Mouse (Mus musculus) G1E (cell line): Measurements from ENCODE around the gene Actl11. TPM values are rescaled to one million over a fixed set of nuclear protein-coding genes. Genes with fewer than 3 reads are reported as not detected.

Experiments used
- ATAC-seq: 2 replicates; pipeline ENCODE4 v1.8.0; 2016; ENCODE audit warnings: mild to moderate bottlenecking; ENCODE audit not compliant: insufficient number of reproducible peaks, poor library complexity, low FRiP score, severe bottlenecking; ENCODE audit errors: extremely low read depth
- DNase-seq: peaks from one replicate; pipeline ENCODE4 v3.0.0; 2012; ENCODE audit warnings: low spot score
- H3K27me3 ChIP-seq: 2 replicates; pipeline ENCODE4 v1.6.1; 2012; ENCODE audit warnings: mild to moderate bottlenecking, low read length, inconsistent platforms; ENCODE audit not compliant: insufficient read depth
- H3K36me3 ChIP-seq: replicated peaks from 2 replicates; pipeline ENCODE3; 2012; ENCODE audit warnings: mild to moderate bottlenecking, inconsistent platforms
- H3K4me1 ChIP-seq: 2 replicates; pipeline ENCODE4 v1.6.1; 2012; ENCODE audit warnings: low read depth, low read length, inconsistent platforms, mixed read lengths; ENCODE audit not compliant: insufficient read depth
- H3K4me3 ChIP-seq: 2 replicates; pipeline ENCODE4 v1.5.1; 2012; ENCODE audit warnings: low read depth, mild to moderate bottlenecking, inconsistent platforms, low read length, moderate library complexity, mixed read lengths
- H3K9me3 ChIP-seq: replicated peaks from 2 replicates; pipeline ENCODE4 v1.6.1; 2012; ENCODE audit warnings: inconsistent platforms
- CTCF ChIP-seq: IDR thresholded peaks from 2 replicates; pipeline ENCODE4 v1.5.1; 2012; ENCODE audit warnings: low read depth, low read length, inconsistent platforms, mixed read lengths
- GATA1 ChIP-seq: IDR thresholded peaks from 2 replicates; pipeline ENCODE4 v1.6.1; 2012; ENCODE audit warnings: borderline replicate concordance, low read length, inconsistent platforms, mixed read lengths
- GATA2 ChIP-seq: IDR thresholded peaks from 2 replicates; pipeline ENCODE4 v1.6.1; 2012; ENCODE audit warnings: low read depth, low read length, inconsistent platforms, borderline replicate concordance
- POLR2AphosphoS5 ChIP-seq: IDR thresholded peaks from 2 replicates; pipeline ENCODE4 v1.6.1; 2012; ENCODE audit warnings: low read depth, low read length, inconsistent platforms; ENCODE audit not compliant: insufficient replicate concordance
- TAL1 ChIP-seq: conservative IDR thresholded peaks from 2 replicates; pipeline ENCODE4 v1.6.1; 2012; ENCODE audit warnings: low read depth, low read length, inconsistent platforms, mixed read lengths
- polyA plus RNA-seq: library from polyadenylated mRNA; stranded (reverse); fragments of >175 nt; gene quantifications from 2 replicates; pipeline ENCODE4 v1.2.3, GENCODE M21; 2012
- total RNA-seq, 2 experiments: library from RNA; stranded (forward) in 1 of 2; stranded (reverse) in 1 of 2; fragments of 200-1000 nt in 1 of 2; fragments of >200 nt in 1 of 2; fragmentation: Nextera tagmentation in 1 of 2; gene quantifications; 2 replicates each; pipeline ENCODE4 v1.2.3; 2014 to 2017

Actl11 gene
- total and polyA plus RNA-seq, 3 experiments, result 0.11 TPM; not detected in 2

DNA sequence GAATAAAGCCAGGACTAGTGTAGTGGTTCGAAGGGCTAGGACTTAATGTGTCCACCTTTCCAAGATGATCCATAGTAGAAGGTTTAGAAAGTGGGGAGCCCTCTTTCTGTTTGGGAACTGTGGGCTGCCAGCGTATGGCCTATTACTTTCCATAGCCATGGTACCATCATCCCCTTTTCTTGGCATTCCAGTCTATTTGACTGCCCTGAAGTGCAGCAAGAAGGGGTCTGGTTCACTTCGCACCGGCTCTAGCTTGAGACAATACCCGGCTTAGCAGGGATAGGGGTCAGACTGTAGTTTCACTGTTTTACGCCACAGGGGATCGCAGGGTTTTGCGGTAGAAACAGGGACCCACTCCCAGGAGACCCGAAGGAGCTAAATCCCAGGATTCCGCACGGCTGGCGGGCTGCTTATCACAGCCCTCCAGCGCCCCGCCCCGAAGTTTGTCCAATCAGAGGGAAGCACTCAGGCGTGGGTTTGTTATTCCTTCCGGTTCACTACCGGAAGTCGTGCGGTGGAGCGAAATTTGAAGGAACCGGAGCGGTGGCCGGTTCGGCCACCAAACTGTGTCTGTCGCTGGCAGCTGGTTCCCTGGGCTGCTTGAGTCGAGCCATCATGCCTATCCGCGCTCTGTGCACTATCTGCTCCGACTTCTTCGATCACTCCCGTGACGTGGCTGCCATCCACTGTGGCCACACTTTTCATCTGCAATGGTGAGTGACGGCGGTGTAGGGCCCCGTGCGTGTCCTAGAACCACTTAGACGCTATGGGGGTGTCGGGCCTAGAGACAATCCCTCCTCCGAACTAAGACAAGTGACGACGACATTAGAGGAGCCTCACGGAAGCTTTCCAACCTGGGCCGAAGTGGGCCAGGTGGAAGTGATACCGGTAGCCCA, 22.4 kb downstream of the Actl11 start:
- H3K4me3 ChIP-seq, result peak overlapping the region; percentile 90
- peaks cover 38% of the 10 kb centered on the region for H3K4me1 ChIP-seq
- peak; percentile 94 for DNase-seq
- TF ChIP-seq TAL1 (no peak), GATA2 (no peak), POLR2AphosphoS5 (no peak), GATA1 (no peak), CTCF (no peak)
- H3K36me3 ChIP-seq, result peaks cover 34% of the 10 kb centered on the region
- H3K27me3 ChIP-seq, result peaks cover 33% of the 10 kb centered on the region
- H3K9me3 ChIP-seq, result no peaks in the 10 kb centered on the region
- ATAC-seq, result peak; percentile 93

DNA sequence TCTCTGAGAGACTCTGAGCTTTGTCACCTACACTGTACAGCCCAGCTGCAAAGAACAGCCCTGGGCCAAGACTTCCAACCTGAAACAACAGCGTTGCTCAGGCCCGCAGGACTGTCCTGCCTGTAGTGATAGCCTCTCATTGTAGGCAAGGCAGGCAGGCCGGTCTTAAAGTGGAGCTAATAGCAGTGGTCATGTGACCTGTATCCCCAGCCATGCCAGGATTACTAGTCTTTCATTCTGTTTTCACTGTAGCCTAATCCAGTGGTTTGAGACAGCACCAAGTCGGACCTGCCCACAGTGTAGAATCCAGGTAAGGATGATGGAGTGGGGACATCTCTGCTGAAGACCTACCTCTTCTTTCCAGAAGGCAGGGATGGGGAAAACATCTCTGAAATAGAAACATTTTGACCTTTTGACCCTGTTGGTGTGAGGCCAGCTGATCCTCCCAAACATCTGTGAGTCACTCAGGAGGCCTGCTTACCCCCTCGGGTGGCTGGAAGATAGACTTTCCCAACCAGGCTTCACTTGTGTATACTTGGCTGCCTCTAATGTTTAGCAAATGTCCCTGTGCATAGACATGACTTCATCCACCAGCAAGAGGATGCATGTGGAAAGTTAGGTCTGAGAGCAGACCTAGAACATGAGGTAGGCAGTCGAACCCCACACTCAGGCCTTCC, 27.5 kb downstream of the Actl11 start:
- ATAC-seq, result no peak
- peaks cover 84% of the 10 kb centered on the region for H3K36me3 ChIP-seq

DNA sequence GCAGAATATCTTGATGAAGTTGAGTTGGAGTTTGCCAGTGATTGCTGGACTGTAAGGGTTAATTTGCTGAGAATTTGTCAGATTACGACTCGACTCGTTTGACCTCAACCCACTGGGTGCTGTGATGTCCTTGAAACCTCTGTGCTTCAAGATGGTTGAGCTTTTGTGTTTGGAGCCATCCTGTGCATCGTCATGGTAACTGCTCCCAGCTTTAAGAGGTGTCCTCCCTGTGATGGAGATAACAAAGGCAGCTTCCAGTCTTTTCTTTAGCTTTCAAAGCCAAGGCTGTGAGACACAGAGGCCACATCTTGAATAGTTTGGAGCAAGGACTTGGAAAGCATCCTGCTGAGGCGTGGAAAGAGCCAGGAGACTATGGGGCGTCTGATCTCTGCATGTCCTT, 28.9 kb downstream of the Actl11 start:
- no peak for TF ChIP-seq TAL1
- TF ChIP-seq POLR2AphosphoS5, result no peak
- Histone ChIP-seq H3K4me1 (peaks cover 17% of the 10 kb centered on the region), H3K9me3 (no peaks in the 10 kb centered on the region), H3K27me3 (no peaks in the 10 kb centered on the region), H3K4me3 (no peak overlapping the region), H3K36me3 (peaks cover 96% of the 10 kb centered on the region)
- ATAC-seq, result no peak
- DNase-seq, result no peak

More for the DNA sequence above, 27.5 kb downstream of the Actl11 start:
- Histone ChIP-seq H3K4me1 (peaks cover 19% of the 10 kb centered on the region), H3K9me3 (no peaks in the 10 kb centered on the region), H3K4me3 (no peak overlapping the region), H3K27me3 (no peaks in the 10 kb centered on the region)
- TF ChIP-seq TAL1 (no peak), GATA1 (no peak), POLR2AphosphoS5 (no peak), GATA2 (no peak), CTCF (no peak)
- no peak for DNase-seq

DNA sequence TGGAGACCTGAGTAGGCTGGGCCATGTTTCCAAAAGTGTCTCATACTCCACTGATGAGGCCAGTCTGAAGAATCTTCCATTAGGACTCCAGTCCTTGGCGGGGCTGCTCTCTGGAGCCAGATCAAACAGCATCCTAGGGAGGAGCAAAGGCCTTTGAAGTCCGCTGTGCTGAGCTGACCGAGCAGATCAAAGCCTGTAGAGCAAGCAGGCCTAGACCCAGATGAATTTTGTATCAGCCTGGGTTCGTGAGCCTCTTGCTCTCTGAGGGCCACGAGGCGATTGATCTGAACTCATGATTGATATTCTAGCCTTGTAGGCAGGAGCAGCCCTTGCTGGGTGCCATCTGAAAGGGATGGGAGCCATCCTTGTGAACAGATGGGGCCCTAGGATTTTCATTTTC, 31.6 kb downstream of the Actl11 start:
- H3K9me3 ChIP-seq, result no peaks in the 10 kb centered on the region
- DNase-seq (no peak), ATAC-seq (no peak)
- no peaks in the 10 kb centered on the region for H3K27me3 ChIP-seq
- no peak for TF ChIP-seq POLR2AphosphoS5
- no peak for TF ChIP-seq GATA2
- H3K4me3 ChIP-seq, result no peak overlapping the region
- H3K36me3 ChIP-seq, result peaks cover 100% of the 10 kb centered on the region
- H3K4me1 ChIP-seq, result peaks cover 14% of the 10 kb centered on the region; the same call in 1 of the 2 replicates

DNA sequence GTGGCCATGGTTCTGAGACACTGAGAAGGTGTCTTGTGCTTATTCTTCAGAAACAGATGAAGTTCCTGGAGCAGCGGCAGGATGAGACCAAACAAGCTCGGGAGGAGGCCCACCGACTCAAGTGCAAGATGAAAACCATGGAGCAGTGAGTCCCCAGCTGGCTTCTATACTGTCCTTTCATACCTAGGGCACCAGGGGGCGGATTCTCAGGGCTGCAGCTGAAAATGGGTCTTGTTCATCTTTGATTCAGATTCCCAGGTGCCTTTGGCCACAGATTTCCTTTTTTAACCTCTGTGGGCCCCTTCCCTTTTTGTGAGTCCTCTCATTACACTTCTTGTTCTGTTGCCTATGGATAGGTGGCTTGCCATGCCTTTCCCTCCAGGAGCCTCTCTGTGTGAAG, 32.7 kb downstream of the Actl11 start:
- TF ChIP-seq GATA2 (no peak), TAL1 (no peak), CTCF (no peak), POLR2AphosphoS5 (no peak), GATA1 (no peak)
- H3K36me3 ChIP-seq, result peaks cover 100% of the 10 kb centered on the region
- ATAC-seq (no peak), DNase-seq (no peak)
- H3K4me3 ChIP-seq, result no peak overlapping the region
- H3K27me3 ChIP-seq, result no peaks in the 10 kb centered on the region
- H3K4me1 ChIP-seq, result peaks cover 14% of the 10 kb centered on the region; the same call in 1 of the 2 replicates
- H3K9me3 ChIP-seq, result no peaks in the 10 kb centered on the region

DNA sequence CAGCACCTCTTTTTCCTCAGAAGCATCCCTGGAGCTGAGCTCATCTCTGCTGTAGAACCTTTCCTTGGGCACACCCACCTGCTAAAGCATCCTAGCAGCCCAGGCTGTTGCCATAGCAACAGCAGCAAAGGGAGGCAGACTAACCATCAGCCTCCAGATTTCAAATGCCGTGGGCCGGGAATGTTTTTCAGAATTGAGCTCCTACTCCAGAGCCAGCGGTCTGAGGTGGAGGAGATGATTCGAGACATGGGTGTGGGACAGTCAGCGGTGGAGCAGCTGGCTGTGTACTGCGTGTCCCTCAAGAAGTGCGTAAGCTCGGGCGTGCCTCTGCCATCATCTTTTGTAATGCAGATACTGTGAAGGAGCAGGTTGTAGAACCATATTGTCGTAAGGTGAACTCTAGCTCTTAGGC, 33.1 kb downstream of the Actl11 start:
- TF ChIP-seq GATA2, result no peak
- TF ChIP-seq POLR2AphosphoS5, result no peak
- TF ChIP-seq TAL1, result no peak
- no peak for TF ChIP-seq GATA1
- no peak for TF ChIP-seq CTCF
- no peak overlapping the region for H3K4me3 ChIP-seq

DNA sequence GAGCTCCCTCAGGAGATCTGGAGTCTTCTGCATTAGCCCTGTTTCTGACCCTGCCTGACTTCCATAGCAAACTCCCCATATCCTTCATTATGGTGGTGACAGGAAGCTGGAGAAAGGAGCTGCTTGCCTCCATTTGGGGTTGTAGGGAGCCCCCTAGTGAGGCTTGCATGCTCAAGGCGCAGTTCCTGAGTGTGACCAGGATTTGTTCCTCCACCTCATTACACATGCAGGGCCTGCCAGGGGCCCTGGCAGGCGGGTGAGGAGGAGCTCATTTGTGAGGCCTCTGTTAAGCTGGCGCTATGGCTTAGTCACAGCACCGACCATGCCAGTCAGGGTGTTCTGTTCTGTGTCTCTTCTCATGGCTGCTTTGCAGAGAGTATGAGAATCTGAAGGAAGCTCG, 33.6 kb downstream of the Actl11 start:
- DNase-seq, result no peak
- H3K27me3 ChIP-seq, result no peaks in the 10 kb centered on the region
- no peak for ATAC-seq
- H3K4me3 ChIP-seq, result no peak overlapping the region
- TF ChIP-seq GATA1 (no peak), CTCF (no peak), GATA2 (no peak), POLR2AphosphoS5 (no peak), TAL1 (no peak)
- H3K9me3 ChIP-seq, result no peaks in the 10 kb centered on the region
- H3K36me3 ChIP-seq, result peaks cover 100% of the 10 kb centered on the region
- H3K4me1 ChIP-seq, result peaks cover 14% of the 10 kb centered on the region; the same call in 1 of the 2 replicates

More for the DNA sequence above, 33.1 kb downstream of the Actl11 start:
- H3K27me3 ChIP-seq, result no peaks in the 10 kb centered on the region
- no peak for ATAC-seq
- H3K9me3 ChIP-seq, result no peaks in the 10 kb centered on the region
- H3K4me1 ChIP-seq, result peaks cover 14% of the 10 kb centered on the region; the same call in 1 of the 2 replicates
- H3K36me3 ChIP-seq, result peaks cover 100% of the 10 kb centered on the region
- DNase-seq, result no peak
